Mouse (Mus musculus): ENCODE measurements at regions not wholly inside any gene's neighbourhood (a gene's known extent, or its start where the extent isn't known, plus 50 kb on each side); places are given as distances from the start of the nearest gene placed in this dataset.
"Not testable (repeated sequence)": the region's sequence is repeated elsewhere in the genome, so short reads cannot be mapped to it uniquely, and the experiment has no call there.

DNA sequence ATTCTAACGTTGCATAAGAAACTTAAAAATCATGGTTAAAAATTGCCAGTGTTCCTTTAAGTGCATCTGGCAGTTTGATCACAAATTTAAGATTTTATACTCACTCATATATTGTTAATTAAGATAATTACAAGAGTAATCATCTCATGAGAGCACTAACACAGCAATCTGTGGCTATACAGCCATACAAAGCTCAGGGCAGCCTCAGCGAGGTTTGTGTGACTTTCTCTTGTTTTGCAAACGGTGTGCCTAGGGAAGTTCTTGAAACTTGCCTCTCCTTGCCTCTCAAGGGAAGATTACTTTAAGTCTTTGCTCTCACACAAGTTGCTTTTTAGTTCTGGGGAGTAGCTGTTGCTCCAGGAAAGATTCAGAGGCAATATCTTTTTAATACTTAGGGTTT is 58.1 kb upstream of the Slc1a4 start:
- 76% methylated on average over 3 of the region's 3 CpGs for WGBS
- Histone ChIP-seq H3K4me2 (replicated peaks; ENCODE audit: low read depth, low read length) (no peak overlapping the region), H3K27ac (ENCODE audit: low read length) (no peak overlapping the region), H3K9ac (replicated peaks; ENCODE audit: low read depth, low read length) (no peak overlapping the region), H3K36me3 (ENCODE audit: control insufficient read depth, insufficient read depth, low read length) (no peaks in the 10 kb centered on the region), H3K4me1 (ENCODE audit: control insufficient read depth, insufficient read depth, low read length) (no peaks in the 10 kb centered on the region), H3K4me3 (ENCODE audit: low read depth, low read length) (no peak overlapping the region), H3K9me3 (ENCODE audit: control insufficient read depth, low read depth, low read length) (peaks cover 4% of the 10 kb centered on the region; the same call in 1 of the 2 replicates), H3K27me3 (ENCODE audit: control insufficient read depth, insufficient read depth, low read length) (no peaks in the 10 kb centered on the region)
- no peak for ATAC-seq (ENCODE audit: insufficient number of reproducible peaks, insufficient read depth, low FRiP score, low read depth)

DNA sequence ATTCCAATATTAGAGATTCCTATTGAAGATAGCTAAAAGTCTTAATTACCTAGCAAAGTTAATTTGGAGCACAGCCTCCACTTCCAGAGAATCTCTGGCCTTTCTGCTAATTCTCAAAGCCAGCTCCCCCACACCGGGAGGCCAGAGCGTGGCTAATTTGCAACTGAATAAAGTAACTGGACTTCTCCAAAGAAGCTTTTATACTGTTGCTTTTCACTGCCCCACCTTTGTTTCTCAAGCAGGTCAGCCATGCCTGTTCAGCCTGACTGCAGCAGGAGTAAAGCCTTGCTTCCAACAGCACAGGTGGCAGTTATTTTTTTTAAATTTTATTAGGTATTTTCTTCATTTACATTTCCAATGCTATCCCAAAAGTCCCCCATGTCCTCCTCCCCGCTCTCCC is 60.8 kb upstream of the Slc1a4 start:
- not testable (repeated sequence) for H3K27ac ChIP-seq (ENCODE audit: low read length); H3K4me1 ChIP-seq (ENCODE audit: control insufficient read depth, insufficient read depth, low read length); H3K9me3 ChIP-seq (ENCODE audit: control insufficient read depth, low read depth, low read length); H3K27me3 ChIP-seq (ENCODE audit: control insufficient read depth, insufficient read depth, low read length); H3K4me2 ChIP-seq (replicated peaks; ENCODE audit: low read depth, low read length); H3K36me3 ChIP-seq (ENCODE audit: control insufficient read depth, insufficient read depth, low read length); ATAC-seq (ENCODE audit: insufficient number of reproducible peaks, insufficient read depth, low FRiP score, low read depth); H3K4me3 ChIP-seq (ENCODE audit: low read depth, low read length); H3K9ac ChIP-seq (replicated peaks; ENCODE audit: low read depth, low read length)
- WGBS = 90% methylated on average over 3 of the region's 3 CpGs

GRCm38 (mm10) chr11:20393807-20394206 is 61.3 kb upstream of the Slc1a4 start:
- not testable (repeated sequence) for H3K4me3 ChIP-seq (ENCODE audit: low read depth, low read length); ATAC-seq (ENCODE audit: insufficient number of reproducible peaks, insufficient read depth, low FRiP score, low read depth); H3K36me3 ChIP-seq (ENCODE audit: control insufficient read depth, insufficient read depth, low read length); H3K27me3 ChIP-seq (ENCODE audit: control insufficient read depth, insufficient read depth, low read length); H3K4me2 ChIP-seq (replicated peaks; ENCODE audit: low read depth, low read length); H3K9ac ChIP-seq (replicated peaks; ENCODE audit: low read depth, low read length); H3K9me3 ChIP-seq (ENCODE audit: control insufficient read depth, low read depth, low read length); H3K27ac ChIP-seq (ENCODE audit: low read length); H3K4me1 ChIP-seq (ENCODE audit: control insufficient read depth, insufficient read depth, low read length)
- 90% methylated on average over 3 of the region's 3 CpGs for WGBS

DNA sequence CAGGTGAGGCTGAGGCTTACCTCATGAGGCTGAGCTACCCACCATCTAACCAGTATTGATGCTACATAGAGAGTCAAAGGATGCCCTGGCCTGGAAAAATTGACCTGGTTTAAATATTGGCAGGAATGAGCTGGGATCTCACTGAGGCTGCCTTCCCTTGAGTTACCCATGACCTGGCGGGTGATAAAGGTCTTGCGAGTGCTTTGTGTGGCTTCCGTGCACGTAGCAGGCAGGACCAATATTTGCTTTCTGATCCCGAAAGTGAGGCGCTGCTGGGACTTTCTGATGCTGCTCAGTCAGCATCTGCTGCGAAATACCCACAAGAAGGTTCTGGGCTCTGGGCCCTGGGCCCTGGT is 63.3 kb upstream of the Slc1a4 start:
- H3K36me3 ChIP-seq (ENCODE audit: control insufficient read depth, insufficient read depth, low read length) = no peaks in the 10 kb centered on the region
- H3K27ac ChIP-seq (ENCODE audit: low read length) = no peak overlapping the region
- no peak overlapping the region for H3K9ac ChIP-seq (replicated peaks; ENCODE audit: low read depth, low read length)
- no peak overlapping the region for H3K4me3 ChIP-seq (ENCODE audit: low read depth, low read length)
- 72% methylated on average over 7 of the region's 7 CpGs for WGBS
- H3K27me3 ChIP-seq (ENCODE audit: control insufficient read depth, insufficient read depth, low read length) = no peaks in the 10 kb centered on the region
- H3K4me2 ChIP-seq (replicated peaks; ENCODE audit: low read depth, low read length) = no peak overlapping the region
- no peaks in the 10 kb centered on the region for H3K4me1 ChIP-seq (ENCODE audit: control insufficient read depth, insufficient read depth, low read length)
- peaks cover 4% of the 10 kb centered on the region; the same call in 1 of the 2 replicates for H3K9me3 ChIP-seq (ENCODE audit: control insufficient read depth, low read depth, low read length)
- ATAC-seq (ENCODE audit: insufficient number of reproducible peaks, insufficient read depth, low FRiP score, low read depth) = no peak

DNA sequence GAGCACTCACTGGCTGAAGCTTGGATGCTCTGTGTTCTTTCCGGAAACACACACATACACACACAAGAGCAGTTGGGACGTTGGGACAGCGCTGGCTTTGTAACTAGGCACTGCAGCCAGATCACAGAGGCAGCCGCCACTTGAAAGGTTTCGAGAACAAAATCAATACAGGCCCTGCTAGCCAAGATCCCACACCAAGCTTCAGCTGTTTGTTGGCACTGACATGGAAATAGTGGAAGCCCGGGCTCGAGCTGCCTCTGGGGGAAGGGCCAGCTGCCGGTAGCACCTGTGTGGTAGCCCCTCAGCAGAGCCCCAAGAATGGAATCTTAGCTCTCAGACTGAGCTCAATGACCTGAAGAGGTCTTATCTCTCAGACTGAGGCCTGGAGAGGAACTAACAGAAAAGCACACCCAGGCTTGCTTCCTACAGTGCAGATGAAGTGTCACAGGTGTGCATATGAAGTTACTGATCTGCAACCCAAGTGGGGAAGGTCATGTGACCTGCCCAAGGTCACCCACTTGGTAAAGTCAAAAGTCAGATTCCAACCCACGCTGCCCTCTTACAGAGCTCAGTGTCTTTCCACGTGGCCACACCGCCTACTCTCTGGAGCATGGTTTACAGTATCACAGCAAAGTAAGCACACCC is 63.8 kb upstream of the Slc1a4 start:
- no peaks in the 10 kb centered on the region for H3K27me3 ChIP-seq (ENCODE audit: control insufficient read depth, insufficient read depth, low read length)
- H3K4me2 ChIP-seq (replicated peaks; ENCODE audit: low read depth, low read length) = no peak overlapping the region
- H3K9me3 ChIP-seq (ENCODE audit: control insufficient read depth, low read depth, low read length) = peaks cover 1% of the 10 kb centered on the region; the same call in 1 of the 2 replicates
- no peaks in the 10 kb centered on the region for H3K4me1 ChIP-seq (ENCODE audit: control insufficient read depth, insufficient read depth, low read length)
- no peak overlapping the region for H3K27ac ChIP-seq (ENCODE audit: low read length)
- no peak overlapping the region for H3K9ac ChIP-seq (replicated peaks; ENCODE audit: low read depth, low read length)
- H3K4me3 ChIP-seq (ENCODE audit: low read depth, low read length) = no peak overlapping the region
- peak; percentile 23; the same call in 1 of the 2 replicates for ATAC-seq (ENCODE audit: insufficient number of reproducible peaks, insufficient read depth, low FRiP score, low read depth)
- 59% methylated on average over 11 of the region's 11 CpGs for WGBS
- no peaks in the 10 kb centered on the region for H3K36me3 ChIP-seq (ENCODE audit: control insufficient read depth, insufficient read depth, low read length)

DNA sequence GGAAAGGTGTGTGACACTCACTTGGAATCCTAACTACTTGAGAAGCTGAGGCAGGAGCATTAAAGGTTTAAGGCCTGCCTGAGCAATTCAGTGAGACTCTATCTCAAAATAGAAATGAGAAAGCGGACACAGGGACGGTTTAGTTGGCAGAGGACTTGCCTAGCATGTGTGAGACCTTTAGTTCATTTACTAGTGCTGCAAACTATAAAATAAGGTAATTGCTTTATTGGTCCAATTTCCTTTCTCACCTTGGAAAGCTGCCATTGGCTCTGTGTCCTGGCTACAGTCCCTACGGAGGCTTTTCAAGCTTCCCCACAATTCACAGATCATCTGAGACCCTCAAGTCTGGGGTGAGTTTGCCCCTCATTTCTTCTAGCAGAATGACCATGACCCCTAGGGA is 64.4 kb upstream of the Slc1a4 start:
- Histone ChIP-seq H3K4me2 (replicated peaks; ENCODE audit: low read depth, low read length) (no peak overlapping the region), H3K4me3 (ENCODE audit: low read depth, low read length) (no peak overlapping the region), H3K36me3 (ENCODE audit: control insufficient read depth, insufficient read depth, low read length) (no peaks in the 10 kb centered on the region), H3K27ac (ENCODE audit: low read length) (no peak overlapping the region), H3K4me1 (ENCODE audit: control insufficient read depth, insufficient read depth, low read length) (no peaks in the 10 kb centered on the region), H3K27me3 (ENCODE audit: control insufficient read depth, insufficient read depth, low read length) (no peaks in the 10 kb centered on the region), H3K9me3 (ENCODE audit: control insufficient read depth, low read depth, low read length) (no peaks in the 10 kb centered on the region), H3K9ac (replicated peaks; ENCODE audit: low read depth, low read length) (no peak overlapping the region)
- 73% methylated on average over 3 of the region's 3 CpGs for WGBS
- no peak for ATAC-seq (ENCODE audit: insufficient number of reproducible peaks, insufficient read depth, low FRiP score, low read depth)

GRCm38 (mm10) chr11:20400302-20401234 is 68.1 kb upstream of the Slc1a4 start:
- no peaks in the 10 kb centered on the region for H3K36me3 ChIP-seq (ENCODE audit: control insufficient read depth, insufficient read depth, low read length)
- peak; percentile 80; the same call in 1 of the 2 replicates for ATAC-seq (ENCODE audit: insufficient number of reproducible peaks, insufficient read depth, low FRiP score, low read depth)
- no peak overlapping the region for H3K9ac ChIP-seq (replicated peaks; ENCODE audit: low read depth, low read length)
- H3K4me1 ChIP-seq (ENCODE audit: control insufficient read depth, insufficient read depth, low read length) = no peaks in the 10 kb centered on the region
- H3K27ac ChIP-seq (ENCODE audit: low read length) = no peak overlapping the region
- no peaks in the 10 kb centered on the region for H3K27me3 ChIP-seq (ENCODE audit: control insufficient read depth, insufficient read depth, low read length)
- WGBS = 9% methylated on average over 32 of the region's 32 CpGs
- H3K9me3 ChIP-seq (ENCODE audit: control insufficient read depth, low read depth, low read length) = no peaks in the 10 kb centered on the region
- peak overlapping the region; percentile 10 for H3K4me3 ChIP-seq (ENCODE audit: low read depth, low read length)
- H3K4me2 ChIP-seq (replicated peaks; ENCODE audit: low read depth, low read length) = peak overlapping the region; percentile 52

- Histone ChIP-seq H3K36me3 (ENCODE audit: control insufficient read depth, insufficient read depth, low read length) (no peaks in the 10 kb centered on the region), H3K9me3 (ENCODE audit: control insufficient read depth, low read depth, low read length) (no peaks in the 10 kb centered on the region), H3K27me3 (ENCODE audit: control insufficient read depth, insufficient read depth, low read length) (no peaks in the 10 kb centered on the region), H3K9ac (replicated peaks; ENCODE audit: low read depth, low read length) (no peak overlapping the region), H3K4me1 (ENCODE audit: control insufficient read depth, insufficient read depth, low read length) (no peaks in the 10 kb centered on the region), H3K4me2 (replicated peaks; ENCODE audit: low read depth, low read length) (no peak overlapping the region), H3K4me3 (ENCODE audit: low read depth, low read length) (no peak overlapping the region), H3K27ac (ENCODE audit: low read length) (no peak overlapping the region)
- 74% methylated on average over 3 of the region's 3 CpGs for WGBS
- no peak for ATAC-seq (ENCODE audit: insufficient number of reproducible peaks, insufficient read depth, low FRiP score, low read depth)
Measured at GRCm38 (mm10) chr11:20403456-20403855, 70.9 kb upstream of the Slc1a4 start.

All from stomach, embryonic 14.5 days (tissue).